Mouse (Mus musculus) activated CD4-positive, CD25-positive, alpha-beta regulatory T cell (primary cell): ENCODE results near the gene Olfr138. TPM values are rescaled to one million over a fixed set of nuclear protein-coding genes. Genes with fewer than 3 reads are reported as not detected.

ENCODE experiments used
- polyA plus RNA-seq, 2 experiments: library from polyadenylated mRNA; unstranded; fragments of 100-300 nt; shearing (Covaris generic); gene quantifications; one replicate each; pipeline ENCODE4 v1.2.1; 2017

Gene Olfr138
- under 1 TPM in 1 of 2 experiments, not detected in 1; 0.58 TPM for polyA plus RNA-seq

GRCm38 (mm10) chr17:38260735-38261134, at the start of gene Olfr138:
TSS of gene Olfr138 (plus strand) at chr17:38261035.

GRCm38 (mm10) chr17:38307470-38307869, 46.6 kb downstream of the Olfr138 start, which contains the start of gene Olfr137:
TSS of gene Olfr137 (minus strand) at chr17:38307570.

Other genes with a start within 250 kb of the Olfr138 start
- gene Olfr129, start 201.0 kb upstream of the Olfr138 start, polyA plus RNA-seq: under 1 TPM in 1 of 2 experiments, not detected in 1; 0.45 TPM
- not detected for gene Olfr130, start 197.1 kb upstream of the Olfr138 start, polyA plus RNA-seq
- not detected for gene Olfr131, start 172.3 kb upstream of the Olfr138 start, polyA plus RNA-seq
- gene Olfr132, start 126.5 kb upstream of the Olfr138 start, polyA plus RNA-seq: under 1 TPM in 1 of 2 experiments, not detected in 1; 0.23 TPM
- gene Olfr133, start 115.8 kb upstream of the Olfr138 start, polyA plus RNA-seq: not detected
- gene Olfr134, start 89.6 kb upstream of the Olfr138 start, polyA plus RNA-seq: not detected
- not detected for gene Olfr135, start 56.7 kb upstream of the Olfr138 start, polyA plus RNA-seq
- gene Olfr137, start 46.5 kb downstream of the Olfr138 start, polyA plus RNA-seq: under 1 TPM in 1 of 2 experiments, not detected in 1; 0.12 TPM
- gene Olfr136, start 68.8 kb downstream of the Olfr138 start, polyA plus RNA-seq: under 1 TPM in 1 of 2 experiments, not detected in 1; 0.26 TPM
- not detected for gene Esp36, start 159.2 kb downstream of the Olfr138 start, polyA plus RNA-seq